Mouse (Mus musculus): ENCODE data around the gene Edc4. TPM values are rescaled to one million over a fixed set of nuclear protein-coding genes. Genes with fewer than 3 reads are reported as not detected.

Gene Edc4
- total and polyA plus RNA-seq, 3 experiments: 28.7 to 46.4 (median 41.6) TPM

- no peaks in the 10 kb centered on the region for H3K27me3 ChIP-seq (replicated peaks)
- no peak overlapping the region for H3K9ac ChIP-seq (ENCODE audit: insufficient read depth, low read depth)
- no peak for DNase-seq (ENCODE audit: extremely low read depth)
- in situ Hi-C loops (cut with MboI; ENCODE audit: low pct_ligation_motif_present, low pct_unique_long_range_greater_than_20kb, low sequenced_read_pairs) (no loop called here), dilution Hi-C loops (cut with MboI; ENCODE audit: extremely low pct_ligation_motif_present, extremely low pct_unique_long_range_greater_than_20kb, low sequenced_read_pairs) (no loop called here)
- no peak overlapping the region for H3K4me3 ChIP-seq (replicated peaks in 1 of 3; ENCODE audit: low read depth in 2 of 3, low read length in 2 of 3, poor library complexity in 1 of 3)
- no peak overlapping the region for H3K4me2 ChIP-seq (ENCODE audit: insufficient read depth, low read depth, poor library complexity, severe bottlenecking)
- TF ChIP-seq NRF1 (IDR thresholded peaks at IDR 0.05; ENCODE audit: low read depth, low read length) (no peak), E2F4 (IDR thresholded peaks at IDR 0.05; ENCODE audit: insufficient replicate concordance, low read depth, low read length) (no peak), USF2 (conservative IDR thresholded peaks at IDR 0.05; ENCODE audit: low read depth, low read length) (no peak), KAT2A (IDR thresholded peaks at IDR 0.05; ENCODE audit: insufficient replicate concordance, low read length) (no peak), HCFC1 (IDR thresholded peaks at IDR 0.05; ENCODE audit: low read depth, low read length) (no peak), MXI1 (IDR thresholded peaks at IDR 0.05; ENCODE audit: low read depth, low read length) (no peak), ETS1 (conservative IDR thresholded peaks at IDR 0.05; ENCODE audit: low read depth, low read length) (no peak), MYC (IDR thresholded peaks at IDR 0.05; ENCODE audit: low read depth, low read length) (no peak), ZC3H11A (IDR thresholded peaks at IDR 0.05; ENCODE audit: low read depth, low read length) (no peak), MAZ (IDR thresholded peaks at IDR 0.05; ENCODE audit: low read depth, low read length) (no peak), POLR2AphosphoS2 (IDR thresholded peaks at IDR 0.05; ENCODE audit: low read depth, low read length) (no peak), IRF4 (IDR thresholded peaks at IDR 0.05; ENCODE audit: low read depth, low read length) (no peak), SIN3A (IDR thresholded peaks at IDR 0.05; ENCODE audit: low read length) (no peak), USF1 (IDR thresholded peaks at IDR 0.05; ENCODE audit: low read depth, low read length) (no peak), ZMIZ1 (IDR thresholded peaks at IDR 0.05; ENCODE audit: low read depth, low read length) (no peak), NELFE (IDR thresholded peaks at IDR 0.05; ENCODE audit: low read depth, low read length) (no peak), TBP (conservative IDR thresholded peaks at IDR 0.05; ENCODE audit: low read depth, low read length) (no peak), MAFK (IDR thresholded peaks at IDR 0.05; ENCODE audit: insufficient replicate concordance, low read length) (no peak)
- H3K79me2 ChIP-seq (replicated peaks; ENCODE audit: control insufficient read depth, extremely low read depth, insufficient read depth, poor library complexity, severe bottlenecking): no peaks in the 10 kb centered on the region; the same call in 1 of the 2 replicates
- peaks cover 32 to 48% of the 10 kb centered on the region in 2 experiments for H3K36me3 ChIP-seq (replicated peaks in 1 of 2; ENCODE audit: control insufficient read depth in 1 of 2, insufficient read depth in 1 of 2, low read length in 1 of 2)
- H3K9me3 ChIP-seq (replicated peaks; ENCODE audit: low read length): no peaks in the 10 kb centered on the region
- H3K4me1 ChIP-seq (ENCODE audit: control insufficient read depth in 1 of 2, insufficient read depth in 2 of 2): peaks cover 3 to 15% of the 10 kb centered on the region in 2 experiments; a peak in 2 of 4 replicates
- no peak overlapping the region for H3K27ac ChIP-seq (ENCODE audit: insufficient read depth, low read depth)
These were observed 30.7 kb upstream of the Edc4 start for GRCm38 (mm10) chr8:105850014-105850413.

GRCm38 (mm10) chr8:105850611-105851010 lies 30.1 kb upstream of the Edc4 start:
- DNase-seq (ENCODE audit: extremely low read depth): no peak
- Histone ChIP-seq H3K9me3 (replicated peaks; ENCODE audit: low read length) (no peaks in the 10 kb centered on the region), H3K27ac (ENCODE audit: insufficient read depth, low read depth) (no peak overlapping the region), H3K27me3 (replicated peaks) (no peaks in the 10 kb centered on the region), H3K4me2 (ENCODE audit: insufficient read depth, low read depth, poor library complexity, severe bottlenecking) (peak overlapping the region; percentile 62), H3K9ac (ENCODE audit: insufficient read depth, low read depth) (peak overlapping the region; percentile 38; the same call in 1 of the 2 replicates), H3K79me2 (replicated peaks; ENCODE audit: control insufficient read depth, extremely low read depth, insufficient read depth, poor library complexity, severe bottlenecking) (peaks cover 4% of the 10 kb centered on the region), H3K36me3 (replicated peaks in 1 of 2; ENCODE audit: control insufficient read depth in 1 of 2, insufficient read depth in 1 of 2, low read length in 1 of 2) (peaks cover 29 to 42% of the 10 kb centered on the region in 2 experiments), H3K4me1 (ENCODE audit: control insufficient read depth in 1 of 2, insufficient read depth in 2 of 2) (peaks cover 3 to 15% of the 10 kb centered on the region in 2 experiments; a peak in 2 of 4 replicates), H3K4me3 (replicated peaks in 1 of 3; ENCODE audit: low read depth in 2 of 3, low read length in 2 of 3, poor library complexity in 1 of 3) (peak overlapping the region in 2 of 3 experiments; percentile 2 to 30)
- dilution Hi-C loops (cut with MboI; ENCODE audit: extremely low pct_ligation_motif_present, extremely low pct_unique_long_range_greater_than_20kb, low sequenced_read_pairs): no loop called here
- TF ChIP-seq POLR2A (IDR thresholded peaks at IDR 0.05; ENCODE audit: low read depth, low read length): no peak
- in situ Hi-C loops (cut with MboI; ENCODE audit: low pct_ligation_motif_present, low pct_unique_long_range_greater_than_20kb, low sequenced_read_pairs): no loop called here

Measured in CH12.LX (cell line).